Mouse (Mus musculus) heart, adult 18-20 months (tissue): ENCODE results near the gene Cep162. TPM values are rescaled to one million over a fixed set of nuclear protein-coding genes. Genes with fewer than 3 reads are reported as not detected.

Experiments
- DNase-seq, 2 experiments: peaks; one replicate each; pipeline ENCODE4 v3.0.0; 2021 to 2022; ENCODE audit warnings: mixed read lengths in 1 of 2
- total RNA-seq, 2 experiments: library from RNA; stranded (reverse); gene quantifications; 2 replicates each; pipeline ENCODE4 v1.2.3; 2021

The Cep162 gene
- total RNA-seq, 2 experiments from 2014 or later: 2.2 to 2.8 TPM

DNA sequence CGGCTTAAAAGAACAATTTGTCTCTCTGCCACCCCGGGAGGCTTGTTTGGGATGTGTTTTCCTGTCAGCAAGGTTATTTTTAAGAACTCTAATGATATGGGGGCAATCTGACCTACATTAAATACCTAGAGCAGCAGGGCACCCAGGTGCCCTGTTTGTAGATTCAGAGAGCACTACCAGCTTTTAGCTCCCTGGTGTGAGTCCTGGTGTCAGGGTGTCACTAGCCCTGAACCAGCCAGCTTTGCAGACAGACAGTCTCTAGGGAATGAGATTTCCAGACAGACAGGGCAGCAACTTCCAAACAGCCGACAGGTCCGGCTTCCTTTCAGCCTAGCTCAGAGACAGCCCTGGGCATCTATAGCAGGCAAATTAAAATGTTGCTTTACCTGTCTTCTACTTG is 92.8 kb downstream of the Cep162 start:
- peak in 1 of 2 experiments; percentile 9 for DNase-seq

DNA sequence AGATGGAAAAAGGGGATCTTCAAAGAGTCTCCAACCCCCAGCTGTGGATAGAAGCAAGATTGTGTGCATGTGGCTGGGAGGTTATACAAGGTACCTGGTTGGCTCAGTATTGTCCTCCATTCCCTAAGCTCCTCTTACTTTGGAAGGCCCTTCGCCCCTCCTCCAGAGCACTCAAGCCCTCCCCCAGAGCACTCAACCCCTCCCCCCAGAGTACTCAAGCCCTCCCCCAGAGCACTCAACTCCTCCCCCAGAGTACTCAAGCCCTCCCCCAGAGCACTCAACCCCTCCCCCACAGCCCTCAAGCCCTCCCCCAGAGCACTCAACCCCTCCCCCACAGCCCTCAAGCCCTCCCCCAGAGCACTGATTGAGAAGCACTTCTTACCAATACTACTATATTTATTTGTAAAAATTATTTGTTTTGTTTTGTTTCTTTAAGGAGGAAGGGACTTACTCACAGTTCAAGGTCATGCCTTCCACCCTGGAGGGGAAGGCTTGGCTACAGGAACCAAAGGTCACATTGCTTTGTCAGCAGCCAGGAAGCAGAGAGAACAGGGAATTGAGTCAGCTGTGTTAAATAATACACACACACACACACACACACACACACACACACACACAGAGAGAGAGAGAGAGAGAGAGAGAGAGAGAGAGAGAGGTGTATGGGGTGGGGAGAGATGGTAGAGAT is 102.6 kb downstream of the Cep162 start:
- DNase-seq: no peak

DNA sequence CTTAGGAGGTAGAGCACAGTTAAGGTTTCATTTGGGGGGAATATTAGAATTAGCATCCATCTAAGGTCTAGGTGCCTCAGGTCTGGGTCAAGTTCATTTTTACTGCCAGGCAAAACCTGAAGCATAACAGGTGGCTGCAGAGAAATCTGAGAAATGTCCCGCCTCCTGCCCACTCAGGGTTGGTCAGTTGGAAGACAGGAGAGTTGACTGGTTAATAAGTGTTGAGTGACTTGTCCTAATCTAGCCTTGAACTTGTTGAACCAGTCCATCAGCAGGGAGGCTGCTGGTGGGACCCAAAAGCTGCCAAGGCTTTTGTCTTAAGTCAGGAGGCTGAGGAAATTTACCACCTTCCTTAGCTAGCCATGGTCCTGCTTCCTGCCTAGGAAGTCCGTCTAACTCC is 107.4 kb downstream of the Cep162 start:
- DNase-seq: no peak

GRCm38 (mm10) chr9:87146400-87146799 is 108.9 kb downstream of the Cep162 start:
- no peak for DNase-seq

GRCm38 (mm10) chr9:87145671-87146070 is 109.7 kb downstream of the Cep162 start:
- DNase-seq: no peak

DNA sequence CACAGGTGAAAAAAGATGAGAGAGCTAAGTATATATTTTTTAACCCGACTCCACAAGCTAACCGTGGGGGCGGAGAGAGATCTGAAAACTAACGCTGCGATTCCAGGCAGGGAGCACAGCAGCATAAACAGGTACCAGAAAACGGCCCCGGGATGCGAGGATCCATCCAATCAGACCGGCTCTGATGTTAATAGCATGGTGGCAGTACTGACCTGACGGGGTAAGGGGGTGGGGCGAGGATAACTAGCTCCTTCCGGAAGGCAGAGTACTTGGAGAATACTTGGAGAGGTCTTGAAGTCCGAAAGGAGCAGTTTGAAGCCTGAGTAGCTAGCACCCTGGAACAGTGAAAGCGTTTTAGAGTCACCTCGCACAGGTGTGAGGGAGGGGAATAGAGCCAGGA is 110.2 kb downstream of the Cep162 start:
- no peak for DNase-seq

DNA sequence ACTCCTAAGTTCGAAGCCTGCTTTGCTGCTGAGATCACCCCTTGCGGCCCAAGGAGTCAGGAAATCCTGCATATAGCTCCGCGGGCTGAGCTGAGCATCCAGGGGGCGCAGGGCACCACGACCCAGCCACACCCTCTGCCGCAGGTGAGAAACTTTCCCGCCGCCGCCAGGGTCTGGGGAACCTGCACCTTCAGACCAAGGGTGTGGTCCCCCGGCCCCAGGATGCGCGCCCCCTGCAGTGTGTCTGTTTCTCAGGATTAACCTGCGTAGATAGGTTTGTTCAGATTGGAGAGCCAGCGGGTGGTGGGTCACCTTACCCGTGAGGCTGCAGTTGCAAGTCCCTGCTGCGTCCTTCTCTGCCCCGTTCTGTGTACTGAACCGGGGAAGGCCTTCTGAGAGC is 110.8 kb downstream of the Cep162 start:
- DNase-seq: peak in 1 of 2 experiments; percentile 9

DNA sequence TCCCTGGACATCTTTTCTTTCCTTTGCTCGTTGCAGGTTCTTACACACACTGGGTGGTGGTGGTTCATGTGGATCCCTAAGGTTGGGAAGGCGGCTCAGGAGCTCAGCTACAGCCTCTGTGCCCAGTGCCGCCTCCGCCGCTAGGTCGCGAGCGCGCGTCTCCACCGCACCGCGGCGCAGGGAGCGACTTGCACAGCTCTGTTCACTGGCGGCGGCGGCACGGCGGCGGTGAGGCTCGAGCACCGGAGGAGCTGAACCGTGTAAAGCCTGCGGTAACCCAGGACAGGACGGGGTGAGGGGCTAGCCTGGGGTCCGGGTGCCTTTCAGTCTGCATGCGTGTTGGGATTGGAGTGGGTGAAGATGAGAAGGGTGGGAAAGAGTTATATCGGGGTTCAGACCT is 111.2 kb downstream of the Cep162 start, which contains the start of gene Mrap2:
Gene Mrap2 (plus strand): TSS at position 201 of the 400 bp plus-strand sequence.
- peak; percentile 27 to 39 for DNase-seq

DNA sequence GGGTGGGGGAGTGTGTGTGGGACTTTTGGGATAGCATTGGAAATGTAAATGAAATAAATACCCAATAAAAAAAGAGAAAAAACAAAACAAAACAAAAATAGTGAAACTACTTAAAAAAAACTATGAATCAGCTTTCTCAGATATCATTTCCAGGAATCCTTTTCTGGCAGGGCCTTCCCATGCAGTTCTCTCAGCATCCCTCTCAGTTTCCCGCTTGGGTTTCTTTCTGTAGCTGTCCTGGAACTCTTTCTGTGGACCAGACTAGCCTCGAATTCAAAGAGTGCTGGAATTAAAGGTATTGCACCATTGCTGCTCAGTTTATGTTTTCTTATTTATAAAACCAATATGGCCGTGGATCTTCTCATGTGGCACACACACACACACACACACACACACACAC is 112.3 kb downstream of the Cep162 start:
- DNase-seq: no peak

Other genes with a start within 250 kb of the Cep162 start
- not detected for gene Ripply2, start 240.0 kb downstream of the Cep162 start, total RNA-seq
- gene Cyb5r4, start 233.5 kb downstream of the Cep162 start, total RNA-seq: 10 to 100 TPM; 30.5 to 31.0 TPM
- gene Mrap2, start 111.2 kb downstream of the Cep162 start, total RNA-seq: 1 to 10 TPM; 1.5 to 1.6 TPM